Mouse (Mus musculus): ENCODE data around the gene Nol10. TPM values are rescaled to one million over a fixed set of nuclear protein-coding genes. Genes with fewer than 3 reads are reported as not detected.
A peak's percentile ranks its signal among the peaks of the same experiment; 100 is the strongest.

The Nol10 gene
- polyA plus RNA-seq, 1 experiment from 2014 or later = 28.8 TPM

- H3K4me3 ChIP-seq = no peak overlapping the region
- H3K9me3 ChIP-seq = no peaks in the 10 kb centered on the region
- H3K4me1 ChIP-seq (replicated peaks) = no peaks in the 10 kb centered on the region
- 91% methylated on average over 2 of the region's 2 CpGs for WGBS
- no peaks in the 10 kb centered on the region for H3K27me3 ChIP-seq (ENCODE audit: insufficient read depth, poor library complexity, severe bottlenecking)
- no peak for DNase-seq (ENCODE audit: low spot score)
- peaks cover 77% of the 10 kb centered on the region for H3K36me3 ChIP-seq
- no peak overlapping the region for H3K27ac ChIP-seq
Measured at GRCm38 (mm10) chr12:17430578-17430977, 82.3 kb downstream of the Nol10 start.

- no peak overlapping the region for H3K27ac ChIP-seq
- WGBS = 84% methylated on average over 5 of the region's 5 CpGs
- no peaks in the 10 kb centered on the region for H3K4me1 ChIP-seq (replicated peaks)
- no peaks in the 10 kb centered on the region for H3K27me3 ChIP-seq (ENCODE audit: insufficient read depth, poor library complexity, severe bottlenecking)
- H3K4me3 ChIP-seq = no peak overlapping the region
- H3K36me3 ChIP-seq = peaks cover 71% of the 10 kb centered on the region
- no peak for DNase-seq (ENCODE audit: low spot score)
- no peaks in the 10 kb centered on the region for H3K9me3 ChIP-seq
Measured at GRCm38 (mm10) chr12:17431166-17431565, 82.9 kb downstream of the Nol10 start.

GRCm38 (mm10) chr12:17431812-17432332, 83.6 kb downstream of the Nol10 start:
- no peak overlapping the region for H3K4me3 ChIP-seq
- H3K27ac ChIP-seq = no peak overlapping the region
- no peaks in the 10 kb centered on the region for H3K4me1 ChIP-seq (replicated peaks)
- DNase-seq (ENCODE audit: low spot score) = no peak
- no peaks in the 10 kb centered on the region for H3K27me3 ChIP-seq (ENCODE audit: insufficient read depth, poor library complexity, severe bottlenecking)
- WGBS = 90% methylated on average over 4 of the region's 4 CpGs
- H3K9me3 ChIP-seq = no peaks in the 10 kb centered on the region
- H3K36me3 ChIP-seq = peaks cover 66% of the 10 kb centered on the region

- Histone ChIP-seq H3K27me3 (ENCODE audit: insufficient read depth, poor library complexity, severe bottlenecking) (no peaks in the 10 kb centered on the region), H3K9me3 (no peaks in the 10 kb centered on the region), H3K36me3 (peaks cover 48% of the 10 kb centered on the region), H3K27ac (no peak overlapping the region), H3K4me3 (no peak overlapping the region), H3K4me1 (replicated peaks) (no peaks in the 10 kb centered on the region)
- no peak for DNase-seq (ENCODE audit: low spot score)
- WGBS = 97% methylated on average over 4 of the region's 4 CpGs
Measured at GRCm38 (mm10) chr12:17433712-17434111, 85.5 kb downstream of the Nol10 start.

GRCm38 (mm10) chr12:17436471-17436870, 88.2 kb downstream of the Nol10 start:
- WGBS = 78% methylated on average over 2 of the region's 2 CpGs
- no peak for DNase-seq (ENCODE audit: low spot score)
- Histone ChIP-seq H3K4me3 (no peak overlapping the region), H3K27me3 (ENCODE audit: insufficient read depth, poor library complexity, severe bottlenecking) (no peaks in the 10 kb centered on the region), H3K9me3 (no peaks in the 10 kb centered on the region), H3K27ac (no peak overlapping the region), H3K36me3 (peaks cover 20% of the 10 kb centered on the region), H3K4me1 (replicated peaks) (peaks cover 12% of the 10 kb centered on the region; the same call in 1 of the 2 replicates)

- H3K27ac ChIP-seq = no peak overlapping the region
- WGBS = 83% methylated on average over 7 of the region's 7 CpGs
Measured at GRCm38 (mm10) chr12:17440251-17440651, 92.0 kb downstream of the Nol10 start.

GRCm38 (mm10) chr12:17441495-17441894, 93.2 kb downstream of the Nol10 start:
- Histone ChIP-seq H3K36me3 (no peaks in the 10 kb centered on the region), H3K9me3 (no peaks in the 10 kb centered on the region), H3K27me3 (ENCODE audit: insufficient read depth, poor library complexity, severe bottlenecking) (no peaks in the 10 kb centered on the region), H3K4me3 (no peak overlapping the region), H3K27ac (peak overlapping the region; percentile 16; the same call in 1 of the 2 replicates), H3K4me1 (replicated peaks) (peaks cover 16% of the 10 kb centered on the region; the same call in 1 of the 2 replicates)
- DNase-seq (ENCODE audit: low spot score) = no peak
- WGBS = 58% methylated on average over 9 of the region's 9 CpGs

More at GRCm38 (mm10) chr12:17440251-17440651, 92.0 kb downstream of the Nol10 start:
- no peaks in the 10 kb centered on the region for H3K9me3 ChIP-seq
- no peak for DNase-seq (ENCODE audit: low spot score)
- no peaks in the 10 kb centered on the region for H3K36me3 ChIP-seq
- H3K4me1 ChIP-seq (replicated peaks) = peaks cover 16% of the 10 kb centered on the region; the same call in 1 of the 2 replicates
- no peaks in the 10 kb centered on the region for H3K27me3 ChIP-seq (ENCODE audit: insufficient read depth, poor library complexity, severe bottlenecking)
- H3K4me3 ChIP-seq = no peak overlapping the region

GRCm38 (mm10) chr12:17444406-17444805, 96.1 kb downstream of the Nol10 start:
- DNase-seq (ENCODE audit: low spot score) = no peak
- WGBS = 68% methylated on average over 11 of the region's 11 CpGs
- Histone ChIP-seq H3K9me3 (no peaks in the 10 kb centered on the region), H3K27ac (0 out of 2 replicates have a peak overlapping the region, but pooled peaks have one; percentile 5), H3K4me1 (replicated peaks) (peaks cover 22% of the 10 kb centered on the region; the same call in 1 of the 2 replicates), H3K27me3 (ENCODE audit: insufficient read depth, poor library complexity, severe bottlenecking) (no peaks in the 10 kb centered on the region), H3K36me3 (no peaks in the 10 kb centered on the region), H3K4me3 (no peak overlapping the region)

- 93% methylated on average over 7 of the region's 7 CpGs for whole genome bisulfite sequencing
Measured at GRCm38 (mm10) chr12:17445251-17445650, 97.0 kb downstream of the Nol10 start.

GRCm38 (mm10) chr12:17448781-17449180, 100.5 kb downstream of the Nol10 start:
- no peaks in the 10 kb centered on the region for H3K27me3 ChIP-seq (ENCODE audit: insufficient read depth, poor library complexity, severe bottlenecking)
- no peak overlapping the region for H3K4me3 ChIP-seq
- no peak overlapping the region for H3K27ac ChIP-seq
- 80% methylated on average over 3 of the region's 3 CpGs for WGBS
- no peaks in the 10 kb centered on the region for H3K36me3 ChIP-seq
- peaks cover 7% of the 10 kb centered on the region; the same call in 1 of the 2 replicates for H3K4me1 ChIP-seq (replicated peaks)
- no peak for DNase-seq (ENCODE audit: low spot score)
- no peaks in the 10 kb centered on the region for H3K9me3 ChIP-seq

More at GRCm38 (mm10) chr12:17445251-17445650, 97.0 kb downstream of the Nol10 start:
- DNase-seq (ENCODE audit: low spot score) = no peak
- Histone ChIP-seq H3K4me3 (no peak overlapping the region), H3K36me3 (no peaks in the 10 kb centered on the region), H3K27me3 (ENCODE audit: insufficient read depth, poor library complexity, severe bottlenecking) (no peaks in the 10 kb centered on the region), H3K27ac (no peak overlapping the region), H3K9me3 (no peaks in the 10 kb centered on the region), H3K4me1 (replicated peaks) (peaks cover 21% of the 10 kb centered on the region; the same call in 1 of the 2 replicates)

- WGBS = 82% methylated on average over 4 of the region's 4 CpGs
- H3K27me3 ChIP-seq (ENCODE audit: insufficient read depth, poor library complexity, severe bottlenecking) = no peaks in the 10 kb centered on the region
- peaks cover 7% of the 10 kb centered on the region; the same call in 1 of the 2 replicates for H3K4me1 ChIP-seq (replicated peaks)
- no peaks in the 10 kb centered on the region for H3K9me3 ChIP-seq
- no peak overlapping the region for H3K27ac ChIP-seq
- DNase-seq (ENCODE audit: low spot score) = no peak
- H3K4me3 ChIP-seq = no peak overlapping the region
- no peaks in the 10 kb centered on the region for H3K36me3 ChIP-seq
Measured at GRCm38 (mm10) chr12:17449661-17450091, 101.4 kb downstream of the Nol10 start.

GRCm38 (mm10) chr12:17450503-17450902, 102.2 kb downstream of the Nol10 start:
- Histone ChIP-seq H3K4me1 (replicated peaks) (peaks cover 7% of the 10 kb centered on the region; the same call in 1 of the 2 replicates), H3K27ac (no peak overlapping the region), H3K36me3 (no peaks in the 10 kb centered on the region), H3K9me3 (no peaks in the 10 kb centered on the region), H3K4me3 (no peak overlapping the region), H3K27me3 (ENCODE audit: insufficient read depth, poor library complexity, severe bottlenecking) (no peaks in the 10 kb centered on the region)
- no peak for DNase-seq (ENCODE audit: low spot score)
- WGBS = 80% methylated on average over 4 of the region's 4 CpGs

GRCm38 (mm10) chr12:17450908-17451307, 102.7 kb downstream of the Nol10 start:
- no peaks in the 10 kb centered on the region for H3K36me3 ChIP-seq
- WGBS = 74% methylated on average over 4 of the region's 4 CpGs

More at GRCm38 (mm10) chr12:17450908-17451307, 102.7 kb downstream of the Nol10 start:
- DNase-seq (ENCODE audit: low spot score) = no peak
- Histone ChIP-seq H3K4me1 (replicated peaks) (peaks cover 7% of the 10 kb centered on the region; the same call in 1 of the 2 replicates), H3K4me3 (no peak overlapping the region), H3K27ac (no peak overlapping the region), H3K9me3 (no peaks in the 10 kb centered on the region), H3K27me3 (ENCODE audit: insufficient read depth, poor library complexity, severe bottlenecking) (no peaks in the 10 kb centered on the region)
